Mouse (Mus musculus) liver, embryonic 15.5 days (tissue): ENCODE measurements at regions not wholly inside any gene's neighbourhood (a gene's known extent, or its start where the extent isn't known, plus 50 kb on each side); places are given as distances from the start of the nearest gene placed in this dataset.
"Not testable (repeated sequence)": the region's sequence is repeated elsewhere in the genome, so short reads cannot be mapped to it uniquely, and the experiment has no call there.

Experiments
- ATAC-seq: fragments of 200-750 bp; cut with Nextera tagmentation; 2 replicates; pipeline ENCODE4 v1.8.0; 2017; ENCODE audit warnings: moderate number of reproducible peaks, mild to moderate bottlenecking, moderate library complexity; ENCODE audit not compliant: insufficient read depth
- H3K27ac ChIP-seq: fragments of 300-500 bp; sonication (generic); replicated peaks from 2 replicates; pipeline ENCODE4 v1.5.1; 2015; ENCODE audit warnings: mild to moderate bottlenecking, inconsistent platforms
- H3K27me3 ChIP-seq: fragments of 300-500 bp; sonication (generic); 2 replicates; pipeline ENCODE4 v1.6.1; 2015; ENCODE audit warnings: mild to moderate bottlenecking, inconsistent platforms
- H3K36me3 ChIP-seq: fragments of 300-500 bp; sonication (generic); replicated peaks from 2 replicates; pipeline ENCODE4 v1.6.1; 2015; ENCODE audit warnings: moderate library complexity, mild to moderate bottlenecking, inconsistent platforms
- H3K4me1 ChIP-seq: fragments of 300-500 bp; sonication (generic); replicated peaks from 2 replicates; pipeline ENCODE4 v1.6.1; 2015; ENCODE audit warnings: inconsistent platforms
- H3K4me2 ChIP-seq: fragments of 300-500 bp; sonication (generic); 2 replicates; pipeline ENCODE4 v1.6.1; 2015; ENCODE audit warnings: moderate library complexity, mild to moderate bottlenecking, inconsistent platforms
- H3K4me3 ChIP-seq: fragments of 300-500 bp; sonication (generic); replicated peaks from 2 replicates; pipeline ENCODE4 v1.5.1; 2015; ENCODE audit warnings: mild to moderate bottlenecking, inconsistent platforms
- H3K9ac ChIP-seq: fragments of 300-500 bp; sonication (generic); 2 replicates; pipeline ENCODE4 v1.6.1; 2015; ENCODE audit warnings: moderate library complexity, mild to moderate bottlenecking, inconsistent platforms
- H3K9me3 ChIP-seq: fragments of 300-500 bp; sonication (generic); replicated peaks from 2 replicates; pipeline ENCODE4 v1.6.1; 2016; ENCODE audit warnings: inconsistent platforms
- WGBS: fragments of 180-500 bp; shearing (Covaris S2); methylation state at CpG from one replicate; pipeline ENCODE4 v1.1.7; 2015; ENCODE audit warnings: mixed read lengths; ENCODE audit not compliant: insufficient replicate concordance; 5-methylcytosine and 5-hydroxymethylcytosine counted together

DNA sequence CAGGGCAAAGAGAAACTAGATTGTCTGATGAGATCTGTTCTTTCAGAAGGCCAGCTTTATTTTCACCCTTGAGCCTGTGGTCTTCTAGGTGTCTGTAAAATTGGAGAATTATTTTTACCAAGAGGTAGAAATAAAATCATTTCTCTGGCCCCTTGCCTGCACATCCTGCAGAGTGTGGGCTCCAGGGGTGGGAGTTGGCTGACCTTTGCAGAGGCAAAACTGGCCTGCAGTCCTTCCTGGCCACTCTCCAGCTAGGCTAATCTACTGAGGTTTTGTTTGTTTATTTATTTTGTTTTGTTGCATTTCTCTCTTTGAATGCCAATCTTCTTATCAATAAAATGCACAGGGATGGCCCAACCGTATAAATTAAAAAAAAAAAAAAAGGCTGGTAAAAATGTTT lies 156.4 kb upstream of the Map1b start:
- H3K27me3 ChIP-seq, result no peaks in the 10 kb centered on the region; the same call in none of the 2 replicates
- no peaks in the 10 kb centered on the region for H3K36me3 ChIP-seq
- H3K27ac ChIP-seq, result no peak overlapping the region
- no peak overlapping the region for H3K4me3 ChIP-seq
- no peak overlapping the region for H3K9ac ChIP-seq
- no peaks in the 10 kb centered on the region for H3K9me3 ChIP-seq
- ATAC-seq, result no peak
- 19% methylated on average over 1 of the region's 1 CpGs for WGBS
- H3K4me1 ChIP-seq, result 0 out of 2 replicates have a peak, but pooled peaks cover 5% of the 10 kb centered on the region
- no peak overlapping the region for H3K4me2 ChIP-seq

DNA sequence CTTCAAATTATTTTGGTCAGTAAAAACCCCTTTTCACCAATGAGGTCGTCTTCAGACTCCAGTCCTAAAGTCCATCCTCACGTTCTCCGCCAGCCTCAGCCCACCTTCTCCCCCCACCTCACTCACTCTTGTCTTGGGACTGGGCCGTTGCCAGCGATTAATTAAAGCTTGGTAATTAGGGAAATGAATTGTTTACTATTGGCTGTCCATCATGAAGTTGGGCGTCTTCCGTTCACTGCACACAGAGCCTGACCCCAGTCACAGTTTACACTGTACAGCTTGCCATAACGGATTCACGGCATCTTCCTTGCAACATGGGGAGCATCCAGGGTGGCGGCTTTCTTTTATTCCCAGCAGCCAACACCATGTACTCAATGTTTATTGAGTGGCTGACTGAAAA lies 155.4 kb upstream of the Map1b start:
- 67% methylated on average over 10 of the region's 10 CpGs for WGBS
- H3K36me3 ChIP-seq, result no peaks in the 10 kb centered on the region
- H3K4me3 ChIP-seq, result no peak overlapping the region
- no peak overlapping the region for H3K27ac ChIP-seq
- no peaks in the 10 kb centered on the region; the same call in none of the 2 replicates for H3K27me3 ChIP-seq
- H3K9ac ChIP-seq, result no peak overlapping the region
- no peak overlapping the region for H3K4me2 ChIP-seq
- H3K9me3 ChIP-seq, result no peaks in the 10 kb centered on the region
- H3K4me1 ChIP-seq, result 0 out of 2 replicates have a peak, but pooled peaks cover 5% of the 10 kb centered on the region
- ATAC-seq, result no peak

DNA sequence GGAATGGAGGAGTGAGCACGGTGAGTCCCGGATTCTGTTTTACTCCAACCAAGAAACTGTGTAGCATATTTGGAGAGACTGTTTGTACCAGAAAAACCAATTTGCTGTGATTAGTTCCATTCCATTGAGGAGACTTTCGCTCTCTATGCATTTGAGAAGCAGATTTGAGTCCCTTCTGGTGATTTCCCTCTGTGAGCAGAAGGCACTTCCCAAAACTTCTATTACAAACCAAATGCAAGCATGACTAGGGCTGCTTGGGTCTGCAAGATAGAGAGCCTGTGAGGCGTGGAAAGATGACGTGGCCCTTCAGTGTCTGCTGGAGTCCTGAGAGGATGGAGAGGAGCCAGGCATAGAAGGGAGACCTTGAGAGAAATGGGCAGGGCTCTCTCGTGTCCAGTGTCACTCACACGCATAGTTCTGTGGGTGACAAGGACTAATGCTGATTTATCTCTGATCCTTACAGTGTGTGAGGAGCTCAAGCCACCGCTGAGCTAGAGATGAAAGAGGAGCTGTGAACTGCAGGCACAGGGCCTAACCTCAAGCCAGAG lies 153.7 kb upstream of the Map1b start:
- Histone ChIP-seq H3K4me1 (0 out of 2 replicates have a peak, but pooled peaks cover 5% of the 10 kb centered on the region), H3K9me3 (no peaks in the 10 kb centered on the region), H3K36me3 (no peaks in the 10 kb centered on the region), H3K4me2 (no peak overlapping the region), H3K27ac (no peak overlapping the region), H3K4me3 (no peak overlapping the region), H3K27me3 (no peaks in the 10 kb centered on the region; the same call in 1 of the 2 replicates), H3K9ac (no peak overlapping the region)
- no peak for ATAC-seq
- WGBS, result 68% methylated on average over 8 of the region's 8 CpGs

DNA sequence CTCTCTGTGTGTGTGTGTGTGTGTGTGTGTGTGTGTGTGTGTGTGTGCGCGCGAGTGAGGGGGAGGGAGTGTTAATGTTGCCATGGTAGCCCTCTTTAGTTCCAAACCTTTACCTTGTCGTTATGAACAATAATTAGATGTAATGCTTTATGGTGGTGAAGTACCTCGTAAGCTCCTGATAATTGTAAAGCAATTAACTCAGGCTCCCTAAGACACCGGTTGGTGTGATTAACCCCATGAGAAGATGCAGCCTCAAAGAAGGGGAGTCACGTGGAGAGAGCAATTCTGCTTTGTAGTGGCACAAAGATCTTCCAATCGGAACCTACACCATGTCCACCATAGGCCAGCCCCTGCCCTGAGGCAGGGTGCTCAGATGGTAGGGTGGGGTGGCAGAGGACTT lies 152.3 kb upstream of the Map1b start:
- Histone ChIP-seq H3K4me1 (0 out of 2 replicates have a peak, but pooled peaks cover 5% of the 10 kb centered on the region), H3K36me3 (no peaks in the 10 kb centered on the region), H3K4me2 (no peak overlapping the region), H3K27me3 (no peaks in the 10 kb centered on the region; the same call in 1 of the 2 replicates), H3K9ac (no peak overlapping the region), H3K9me3 (no peaks in the 10 kb centered on the region), H3K27ac (no peak overlapping the region), H3K4me3 (no peak overlapping the region)
- WGBS, result 66% methylated on average over 8 of the region's 8 CpGs
- no peak for ATAC-seq

DNA sequence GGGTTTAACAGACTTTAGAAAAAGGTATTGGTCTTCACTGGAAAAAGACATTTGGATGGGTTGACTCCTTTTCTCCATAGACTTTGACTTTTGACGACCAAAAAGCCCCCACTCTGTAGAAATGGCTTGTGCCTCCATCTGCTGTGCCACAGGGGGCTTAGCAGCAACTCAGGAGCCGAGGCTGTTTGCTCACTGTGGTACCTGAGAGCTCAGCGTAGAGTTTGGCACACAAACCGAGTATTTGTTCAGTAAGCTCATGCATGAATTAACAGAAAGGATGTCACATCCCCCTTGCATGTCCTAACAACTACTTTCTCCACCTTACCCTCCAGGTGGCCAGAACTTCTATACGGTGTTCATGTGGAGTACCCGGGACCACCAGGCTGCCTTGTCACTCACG lies 149.7 kb upstream of the Map1b start:
- no peaks in the 10 kb centered on the region for H3K4me1 ChIP-seq
- H3K36me3 ChIP-seq, result no peaks in the 10 kb centered on the region
- no peaks in the 10 kb centered on the region; the same call in 1 of the 2 replicates for H3K27me3 ChIP-seq
- H3K27ac ChIP-seq, result no peak overlapping the region
- 55% methylated on average over 7 of the region's 7 CpGs for WGBS
- no peak overlapping the region for H3K4me3 ChIP-seq
- no peak overlapping the region for H3K9ac ChIP-seq
- no peak overlapping the region for H3K4me2 ChIP-seq
- ATAC-seq, result no peak
- no peaks in the 10 kb centered on the region for H3K9me3 ChIP-seq

DNA sequence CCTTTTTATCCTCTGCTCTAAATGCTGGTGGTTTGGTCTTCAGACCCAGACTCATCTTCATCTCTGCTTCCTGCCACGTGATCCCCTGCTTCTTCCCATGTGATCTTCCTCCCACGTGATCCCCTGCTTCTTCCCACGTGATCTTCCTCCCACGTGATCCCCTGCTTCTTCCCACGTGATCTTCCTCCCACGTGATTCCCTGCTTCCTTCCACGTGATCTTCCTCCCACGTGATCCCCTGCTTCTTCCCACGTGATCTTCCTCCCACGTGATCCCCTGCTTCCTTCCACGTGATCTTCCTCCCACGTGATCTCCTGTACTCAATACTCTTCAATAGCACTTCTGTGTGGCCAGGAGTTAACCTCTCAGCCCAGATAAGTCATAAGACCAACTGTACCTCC lies 147.1 kb upstream of the Map1b start:
- 59% methylated on average over 12 of the region's 12 CpGs for WGBS
- not testable (repeated sequence) for H3K36me3 ChIP-seq, H3K9ac ChIP-seq, H3K27me3 ChIP-seq, ATAC-seq, H3K4me3 ChIP-seq, H3K4me2 ChIP-seq, H3K4me1 ChIP-seq, H3K9me3 ChIP-seq, H3K27ac ChIP-seq

DNA sequence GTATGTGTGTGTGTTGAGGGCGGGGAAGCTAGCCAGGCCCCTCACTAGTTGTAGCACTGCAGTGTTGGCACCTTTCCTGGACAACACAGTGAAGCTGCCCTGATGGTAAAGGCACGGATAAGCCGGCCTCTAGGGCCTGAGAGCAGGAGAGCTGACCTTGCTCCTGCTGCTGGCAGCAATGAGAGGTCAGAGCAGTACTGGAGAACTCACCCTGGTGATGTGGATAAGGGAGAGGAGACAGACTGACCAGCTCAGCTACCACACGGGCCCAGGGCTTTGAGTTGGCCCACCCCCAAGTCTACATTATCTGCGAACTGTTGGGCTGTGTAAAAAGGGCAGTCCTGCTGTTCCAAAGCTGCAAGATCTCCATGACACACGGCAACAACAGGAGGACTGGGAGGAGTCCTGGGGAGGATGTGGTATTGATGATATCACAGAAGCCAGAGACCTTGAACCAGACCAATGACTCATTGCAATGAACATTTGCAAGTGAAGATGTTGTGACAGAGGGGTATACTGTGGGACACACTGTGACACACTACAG lies 131.4 kb upstream of the Map1b start:
- Histone ChIP-seq H3K27ac (no peak overlapping the region), H3K4me1 (no peaks in the 10 kb centered on the region), H3K9ac (no peak overlapping the region), H3K27me3 (no peaks in the 10 kb centered on the region), H3K4me3 (no peak overlapping the region), H3K4me2 (no peak overlapping the region), H3K36me3 (no peaks in the 10 kb centered on the region), H3K9me3 (no peaks in the 10 kb centered on the region)
- no peak for ATAC-seq
- whole genome bisulfite sequencing, result 30% methylated on average over 6 of the region's 6 CpGs

DNA sequence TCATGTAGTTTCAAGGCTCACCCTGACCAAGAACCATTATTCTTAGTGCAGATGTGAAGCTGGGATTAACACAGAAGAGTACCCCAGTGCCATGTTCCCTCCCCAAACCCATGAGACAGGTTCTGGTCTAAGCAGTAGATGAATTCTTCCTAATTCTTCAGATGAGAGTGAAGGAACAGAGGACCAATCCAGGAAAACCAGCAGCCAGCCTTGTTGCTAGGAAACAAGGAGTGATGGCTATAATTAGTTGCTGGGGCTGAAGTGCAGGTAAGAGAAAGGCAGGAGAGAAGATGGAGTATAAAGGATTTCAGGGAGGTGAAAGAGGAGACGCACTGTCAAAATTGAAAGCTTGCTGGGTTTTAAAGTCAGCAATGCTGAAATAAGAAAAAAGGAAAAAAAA lies 128.4 kb upstream of the Map1b start:
- Histone ChIP-seq H3K9me3 (no peaks in the 10 kb centered on the region), H3K4me1 (no peaks in the 10 kb centered on the region), H3K9ac (no peak overlapping the region), H3K27ac (no peak overlapping the region), H3K4me3 (no peak overlapping the region), H3K36me3 (no peaks in the 10 kb centered on the region), H3K27me3 (no peaks in the 10 kb centered on the region), H3K4me2 (no peak overlapping the region)
- no peak for ATAC-seq
- WGBS, result 69% methylated on average over 1 of the region's 1 CpGs

DNA sequence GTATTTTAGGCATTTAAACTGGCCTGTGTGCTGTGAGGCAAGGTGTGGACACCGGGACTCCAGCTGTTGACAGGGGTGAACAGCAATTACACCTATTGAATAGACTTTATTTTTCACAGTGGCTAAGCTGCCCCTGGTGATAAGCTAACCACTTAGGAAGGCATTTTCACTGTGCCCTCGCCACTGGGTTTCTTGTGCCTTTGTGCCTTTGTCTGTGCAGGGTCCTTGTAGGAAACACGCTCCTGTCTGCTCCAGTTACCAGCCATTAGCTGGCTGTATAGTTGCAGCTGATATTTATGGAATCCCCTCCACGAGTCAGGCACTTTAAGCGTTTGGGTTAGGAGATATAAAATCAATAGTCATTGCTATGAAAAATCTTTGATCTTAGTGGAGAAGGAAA lies 126.5 kb upstream of the Map1b start:
- Histone ChIP-seq H3K9ac (no peak overlapping the region), H3K27me3 (no peaks in the 10 kb centered on the region), H3K4me3 (no peak overlapping the region), H3K4me1 (no peaks in the 10 kb centered on the region), H3K4me2 (no peak overlapping the region), H3K9me3 (no peaks in the 10 kb centered on the region), H3K36me3 (no peaks in the 10 kb centered on the region), H3K27ac (no peak overlapping the region)
- ATAC-seq, result no peak
- 45% methylated on average over 5 of the region's 5 CpGs for WGBS

DNA sequence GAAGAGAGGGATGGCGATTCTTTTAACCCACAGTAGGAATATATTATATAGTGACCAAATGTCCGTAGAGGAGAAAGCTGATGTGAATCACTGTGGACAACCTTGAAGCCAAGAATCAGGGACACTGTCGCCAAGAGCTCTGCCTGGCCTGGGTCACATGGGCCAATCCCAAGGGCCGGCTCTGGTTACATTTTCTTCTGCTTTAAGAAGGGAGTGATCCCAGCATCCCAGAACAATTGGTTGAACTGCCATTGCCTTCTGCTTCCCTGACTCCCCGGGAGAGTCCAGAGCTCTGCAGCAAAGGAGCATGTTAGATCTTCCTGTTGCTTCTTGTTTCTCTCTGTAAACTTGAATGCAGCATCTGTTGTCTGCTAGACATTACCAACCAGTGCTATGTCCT lies 126.0 kb upstream of the Map1b start:
- Histone ChIP-seq H3K27me3 (no peaks in the 10 kb centered on the region), H3K27ac (no peak overlapping the region), H3K36me3 (no peaks in the 10 kb centered on the region), H3K9me3 (no peaks in the 10 kb centered on the region), H3K9ac (no peak overlapping the region), H3K4me3 (no peak overlapping the region), H3K4me2 (no peak overlapping the region), H3K4me1 (no peaks in the 10 kb centered on the region)
- 46% methylated on average over 5 of the region's 5 CpGs for WGBS
- ATAC-seq, result no peak

DNA sequence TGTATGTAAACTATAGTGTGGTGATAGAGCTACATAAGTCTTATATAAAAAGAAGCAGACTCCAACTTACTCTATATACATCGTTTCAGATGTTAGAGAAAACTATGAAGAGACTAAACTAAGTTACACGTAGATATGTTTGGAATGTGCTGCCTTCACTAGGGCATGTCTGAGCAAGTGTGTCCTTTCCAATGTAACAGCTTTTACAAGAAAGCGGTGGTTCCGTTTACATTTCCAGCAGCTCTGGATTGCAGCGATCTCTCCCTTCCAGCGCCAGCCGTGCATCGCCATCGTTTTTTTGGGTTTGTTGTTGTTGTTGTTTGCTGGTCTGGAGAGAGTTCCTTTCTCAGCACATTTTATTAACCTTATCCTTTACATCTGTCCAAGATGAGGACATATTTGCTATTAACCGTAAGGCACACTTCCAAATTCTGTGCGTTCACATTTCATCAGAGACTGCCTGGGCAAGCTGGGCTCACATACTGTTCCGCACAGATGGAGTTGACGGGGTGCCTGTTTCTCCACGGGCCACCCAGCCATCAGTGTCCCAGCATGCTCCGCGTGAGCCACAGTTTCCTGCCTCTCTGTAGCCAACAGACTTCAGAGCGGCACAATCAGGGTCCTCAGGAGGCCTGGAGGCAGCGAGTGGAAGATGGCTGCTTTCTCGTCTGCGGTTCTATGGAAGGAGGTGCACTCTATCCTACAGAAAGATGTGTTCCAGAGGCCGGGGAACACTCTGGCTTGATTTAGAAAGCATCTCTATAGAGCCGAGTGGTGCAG lies 125.2 kb upstream of the Map1b start:
- Histone ChIP-seq H3K4me2 (no peak overlapping the region), H3K9me3 (no peaks in the 10 kb centered on the region), H3K27me3 (no peaks in the 10 kb centered on the region), H3K36me3 (no peaks in the 10 kb centered on the region), H3K4me3 (no peak overlapping the region), H3K9ac (no peak overlapping the region), H3K27ac (no peak overlapping the region), H3K4me1 (no peaks in the 10 kb centered on the region)
- ATAC-seq, result no peak
- 69% methylated on average over 22 of the region's 22 CpGs for WGBS
